Mouse (Mus musculus): ENCODE measurements at regions not wholly inside any gene's neighbourhood (a gene's known extent, or its start where the extent isn't known, plus 50 kb on each side); places are given as distances from the start of the nearest gene placed in this dataset.

DNA sequence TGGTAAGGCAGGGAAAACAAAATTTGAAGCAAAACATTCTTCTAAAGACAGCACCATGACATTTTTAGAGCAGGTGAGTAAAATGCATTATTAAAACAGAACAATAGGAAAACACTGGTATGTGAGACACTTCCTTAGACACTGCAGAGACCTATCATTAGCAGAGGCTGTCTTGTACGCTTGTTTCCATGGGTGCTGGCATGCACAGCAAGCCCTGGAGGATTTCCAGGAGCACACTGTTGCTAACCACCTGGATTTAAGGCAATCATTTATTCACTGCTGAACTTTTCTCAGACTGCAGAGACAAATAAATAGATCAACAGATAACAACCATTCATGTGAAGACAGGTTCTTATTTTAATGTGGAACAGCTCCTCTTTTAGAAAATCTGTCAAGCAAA lies 127.7 kb downstream of the Pros1 start:
- no peak for DNase-seq (ENCODE audit: low spot score in 2 of 2)
- intact Hi-C loops (cut with DNase I) = no loop called here

DNA sequence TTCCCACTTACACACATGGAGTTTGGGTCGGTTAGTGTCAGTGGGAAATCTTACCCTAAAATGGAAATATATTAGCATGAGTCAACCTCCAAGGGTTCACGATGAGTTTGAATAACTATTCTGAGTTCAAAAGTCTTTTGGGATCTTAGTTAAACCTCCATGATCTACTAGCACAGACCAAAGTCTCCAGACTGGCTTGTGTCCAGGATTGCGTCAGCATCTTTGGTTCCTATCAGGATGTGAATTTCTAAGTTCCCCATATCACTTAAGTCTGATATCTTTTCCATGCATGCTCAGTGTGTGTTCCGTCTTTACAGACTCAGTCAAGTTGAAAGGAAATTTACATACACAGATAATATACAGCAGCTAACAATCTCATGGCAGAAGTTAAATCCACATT lies 128.5 kb downstream of the Pros1 start:
- intact Hi-C loops (cut with DNase I) = no loop called here

DNA sequence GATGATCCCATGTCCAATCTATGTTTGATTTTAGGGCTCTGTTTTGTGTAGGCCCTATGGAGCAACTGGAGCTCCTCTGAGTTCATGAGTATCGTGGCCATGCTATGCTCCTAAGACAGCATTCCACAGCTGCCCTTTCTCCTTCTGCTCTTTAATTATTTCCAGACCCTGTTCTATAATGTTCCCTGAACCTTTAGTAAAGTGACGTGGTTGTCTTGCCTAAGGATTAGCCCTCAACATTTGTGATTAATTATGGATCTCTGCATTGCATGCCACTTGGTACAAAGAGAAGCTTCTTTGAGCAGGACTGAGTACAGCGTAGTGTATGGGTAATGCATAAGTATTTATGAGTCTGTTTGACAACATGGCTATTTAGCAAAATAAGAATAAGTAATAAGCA lies 141.4 kb downstream of the Pros1 start:
- intact Hi-C loops (cut with DNase I) = no loop called here
- no peak for DNase-seq (ENCODE audit: low spot score in 2 of 2)

More for the DNA sequence above, 128.5 kb downstream of the Pros1 start:
- no peak for DNase-seq (ENCODE audit: low spot score in 2 of 2)

- intact Hi-C loops (cut with DNase I) = no loop called here
- DNase-seq (ENCODE audit: low spot score in 2 of 2) = no peak
Observed at GRCm38 (mm10) chr16:63011151-63011734, 157.1 kb downstream of the Pros1 start.

GRCm38 (mm10) chr16:63014453-63014852 lies 160.3 kb downstream of the Pros1 start:
- DNase-seq (ENCODE audit: low spot score in 2 of 2) = no peak
- intact Hi-C loops (cut with DNase I) = no loop called here

GRCm38 (mm10) chr16:63016144-63016543 lies 162.0 kb downstream of the Pros1 start:
- intact Hi-C loops (cut with DNase I) = no loop called here
- DNase-seq (ENCODE audit: low spot score in 2 of 2) = no peak

DNA sequence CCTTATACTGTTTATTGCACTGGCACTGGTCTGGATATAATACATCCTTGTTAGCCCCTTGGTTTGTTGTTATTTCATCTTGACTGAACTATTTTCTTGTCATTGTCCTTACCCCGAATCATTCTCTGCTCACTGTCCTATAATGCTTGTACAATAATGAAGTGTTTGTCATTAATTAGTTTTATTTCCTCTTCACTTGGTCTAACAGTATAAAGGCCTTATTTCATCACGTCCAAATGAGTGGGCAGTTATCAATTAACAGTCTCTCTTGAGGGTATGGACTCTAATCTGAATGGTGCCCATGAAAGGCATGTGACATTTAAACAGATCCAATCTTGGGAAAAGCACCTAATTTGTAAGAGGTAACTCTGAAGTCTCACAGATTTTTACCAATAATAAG lies 162.6 kb downstream of the Pros1 start:
- intact Hi-C loops (cut with DNase I) = no loop called here
- DNase-seq (ENCODE audit: low spot score in 2 of 2) = no peak

- DNase-seq (ENCODE audit: low spot score in 2 of 2) = no peak
- intact Hi-C loops (cut with DNase I) = no loop called here
Observed at GRCm38 (mm10) chr16:63030399-63030798, 176.3 kb downstream of the Pros1 start.

- intact Hi-C loops (cut with DNase I) = no loop called here
- no peak for DNase-seq (ENCODE audit: low spot score in 2 of 2)
Observed at GRCm38 (mm10) chr16:63031035-63031434, 176.9 kb downstream of the Pros1 start.

- intact Hi-C loops (cut with DNase I) = no loop called here
Observed at GRCm38 (mm10) chr16:63031802-63032201, 177.7 kb downstream of the Pros1 start.

GRCm38 (mm10) chr16:63049100-63049499 lies 195.0 kb downstream of the Pros1 start:
- DNase-seq (ENCODE audit: low spot score in 2 of 2) = no peak
- intact Hi-C loops (cut with DNase I) = no loop called here

More at GRCm38 (mm10) chr16:63031802-63032201, 177.7 kb downstream of the Pros1 start:
- no peak for DNase-seq (ENCODE audit: low spot score in 2 of 2)

GRCm38 (mm10) chr16:63062883-63063282 lies 208.8 kb downstream of the Pros1 start:
- no peak for DNase-seq (ENCODE audit: low spot score in 2 of 2)
- intact Hi-C loops (cut with DNase I) = no loop called here

DNA sequence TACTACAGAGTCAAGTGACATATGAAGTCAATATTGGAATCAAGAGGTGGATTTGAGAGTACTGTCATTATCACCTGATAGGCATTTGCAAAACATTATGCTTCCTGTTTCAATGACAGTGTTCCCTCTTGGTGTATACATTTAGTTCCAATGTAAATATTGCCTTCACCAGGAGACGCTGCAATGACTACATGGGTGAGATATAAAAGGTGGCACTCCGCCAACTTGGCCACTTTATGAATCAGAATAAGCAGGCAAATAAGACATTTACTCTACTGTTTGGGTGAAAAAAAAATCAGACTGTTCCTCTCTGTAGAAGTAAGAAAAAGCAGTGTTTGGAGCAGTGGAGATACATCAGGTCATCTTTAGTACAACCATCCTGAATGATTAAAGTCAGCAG lies 215.9 kb downstream of the Pros1 start:
- DNase-seq (ENCODE audit: low spot score in 2 of 2) = no peak
- intact Hi-C loops (cut with DNase I) = no loop called here

- intact Hi-C loops (cut with DNase I) = no loop called here
- no peak for DNase-seq (ENCODE audit: low spot score in 2 of 2)
Observed at GRCm38 (mm10) chr16:63075814-63076213, 221.7 kb downstream of the Pros1 start.

- no peak for DNase-seq (ENCODE audit: low spot score in 2 of 2)
- intact Hi-C loops (cut with DNase I) = no loop called here
Observed at GRCm38 (mm10) chr16:63081383-63081782, 227.3 kb downstream of the Pros1 start.

GRCm38 (mm10) chr16:63083256-63083655 lies 229.1 kb downstream of the Pros1 start:
- DNase-seq (ENCODE audit: low spot score in 2 of 2) = no peak
- intact Hi-C loops (cut with DNase I) = no loop called here

GRCm38 (mm10) chr16:63084021-63084756 lies 230.1 kb downstream of the Pros1 start:
- intact Hi-C loops (cut with DNase I) = no loop called here
- DNase-seq (ENCODE audit: low spot score in 2 of 2) = no peak

GRCm38 (mm10) chr16:63086086-63086796 lies 232.1 kb downstream of the Pros1 start:
- intact Hi-C loops (cut with DNase I) = no loop called here
- no peak for DNase-seq (ENCODE audit: low spot score in 2 of 2)

- intact Hi-C loops (cut with DNase I) = no loop called here
- DNase-seq (ENCODE audit: low spot score in 2 of 2) = peak; percentile 46 to 58
Observed at GRCm38 (mm10) chr16:63091471-63092300, 237.6 kb downstream of the Pros1 start.

Data from left cerebral cortex, postnatal 36 days (tissue).